Mouse (Mus musculus) limb, embryonic 11.5 days (tissue): ENCODE results near the gene Slc1a5. TPM values are rescaled to one million over a fixed set of nuclear protein-coding genes. Genes with fewer than 3 reads are reported as not detected.
A peak's percentile ranks its signal among the peaks of the same experiment; 100 is the strongest.

Experiments used
- ATAC-seq: fragments of 200-750 bp; cut with Nextera tagmentation; 2 replicates; pipeline ENCODE4 v1.8.0; 2017; ENCODE audit warnings: low read depth; ENCODE audit not compliant: insufficient number of reproducible peaks, low FRiP score, low TSS enrichment
- DNase-seq: peaks from one replicate; pipeline ENCODE4 v3.0.0-alpha.2; 2015; ENCODE audit warnings: low spot score
- H3K27ac ChIP-seq: fragments of 300-500 bp; sonication (generic); replicated peaks from 2 replicates; pipeline ENCODE4 v1.5.1; 2014; ENCODE audit warnings: low read depth, mild to moderate bottlenecking, low read length
- H3K27me3 ChIP-seq: fragments of 300-500 bp; sonication (generic); 2 replicates; pipeline ENCODE4 v1.6.1; 2014; ENCODE audit warnings: mild to moderate bottlenecking, low read length, mixed read lengths; ENCODE audit not compliant: control insufficient read depth, insufficient read depth
- H3K36me3 ChIP-seq: fragments of 300-500 bp; sonication (generic); 2 replicates; pipeline ENCODE4 v1.6.1; 2014; ENCODE audit warnings: mild to moderate bottlenecking, low read length, moderate library complexity, mixed read lengths; ENCODE audit not compliant: control insufficient read depth, insufficient read depth
- H3K4me1 ChIP-seq: fragments of 300-500 bp; sonication (generic); 2 replicates; pipeline ENCODE4 v1.6.1; 2014; ENCODE audit warnings: low read length, mixed read lengths; ENCODE audit not compliant: control insufficient read depth, insufficient read depth
- H3K4me2 ChIP-seq: fragments of 300-500 bp; sonication (generic); 2 replicates; pipeline ENCODE4 v1.6.1; 2014; ENCODE audit warnings: low read depth, mild to moderate bottlenecking, moderate library complexity; ENCODE audit not compliant: severe bottlenecking
- H3K4me3 ChIP-seq: fragments of 300-500 bp; sonication (generic); 2 replicates; pipeline ENCODE4 v1.5.1; 2014; ENCODE audit warnings: low read depth, low read length
- H3K9ac ChIP-seq: fragments of 300-500 bp; sonication (generic); 2 replicates; pipeline ENCODE4 v1.6.1; 2014; ENCODE audit warnings: mild to moderate bottlenecking, low read length
- H3K9me3 ChIP-seq: fragments of 300-500 bp; sonication (generic); 2 replicates; pipeline ENCODE4 v1.6.1; 2016; ENCODE audit warnings: low read length; ENCODE audit not compliant: control insufficient read depth
- WGBS: fragments of 180-500 bp; shearing (Covaris S2); extraction: QIAGEN DNeasy Blood & Tissue Kit; methylation state at CpG from one replicate; pipeline ENCODE4 v1.1.7; 2014; 5-methylcytosine and 5-hydroxymethylcytosine counted together
- polyA plus RNA-seq: library from polyadenylated mRNA; unstranded; fragments of >200 nt; fragmentation: Nextera tagmentation; extraction: Ambion mirVana; gene quantifications from 2 replicates; pipeline ENCODE4 v1.2.1, GENCODE M21; 2014

Slc1a5 gene
- polyA plus RNA-seq, 1 experiment from 2014 or later, result 28.5 TPM

GRCm38 (mm10) chr7:16837916-16838803, 57.0 kb downstream of the Slc1a5 start:
- WGBS, result 95% methylated on average over 18 of the region's 18 CpGs

GRCm38 (mm10) chr7:16838804-16839426, 57.8 kb downstream of the Slc1a5 start:
- DNase-seq (no peak), ATAC-seq (no peak)
- Histone ChIP-seq H3K27ac (no peak overlapping the region), H3K9me3 (no peaks in the 10 kb centered on the region), H3K27me3 (no peaks in the 10 kb centered on the region), H3K9ac (no peak overlapping the region), H3K4me1 (peaks cover 6% of the 10 kb centered on the region), H3K36me3 (peaks cover 32% of the 10 kb centered on the region), H3K4me2 (no peak overlapping the region), H3K4me3 (no peak overlapping the region)
- 76% methylated on average over 6 of the region's 6 CpGs for WGBS

More at GRCm38 (mm10) chr7:16837916-16838803, 57.0 kb downstream of the Slc1a5 start:
- Histone ChIP-seq H3K4me3 (no peak overlapping the region), H3K9ac (no peak overlapping the region), H3K4me1 (peaks cover 3% of the 10 kb centered on the region; the same call in 1 of the 2 replicates), H3K27me3 (no peaks in the 10 kb centered on the region), H3K9me3 (no peaks in the 10 kb centered on the region), H3K4me2 (no peak overlapping the region), H3K36me3 (peaks cover 37% of the 10 kb centered on the region), H3K27ac (no peak overlapping the region)
- ATAC-seq, result no peak
- no peak for DNase-seq

- WGBS, result 91% methylated on average over 12 of the region's 12 CpGs
- Histone ChIP-seq H3K9me3 (no peaks in the 10 kb centered on the region), H3K4me3 (no peak overlapping the region), H3K27me3 (no peaks in the 10 kb centered on the region), H3K4me2 (no peak overlapping the region), H3K36me3 (peaks cover 32% of the 10 kb centered on the region), H3K4me1 (peaks cover 10% of the 10 kb centered on the region), H3K27ac (no peak overlapping the region), H3K9ac (no peak overlapping the region)
- DNase-seq (no peak), ATAC-seq (no peak)
Observed at GRCm38 (mm10) chr7:16839427-16840108, 58.4 kb downstream of the Slc1a5 start.

GRCm38 (mm10) chr7:16840109-16840491, 59.0 kb downstream of the Slc1a5 start:
- H3K4me1 ChIP-seq, result peaks cover 13% of the 10 kb centered on the region
- WGBS, result 85% methylated on average over 2 of the region's 2 CpGs
- H3K4me2 ChIP-seq, result no peak overlapping the region
- peaks cover 28% of the 10 kb centered on the region for H3K36me3 ChIP-seq
- no peak for DNase-seq
- H3K4me3 ChIP-seq, result no peak overlapping the region
- no peaks in the 10 kb centered on the region for H3K27me3 ChIP-seq
- H3K9me3 ChIP-seq, result no peaks in the 10 kb centered on the region
- H3K27ac ChIP-seq, result no peak overlapping the region
- ATAC-seq, result no peak
- H3K9ac ChIP-seq, result no peak overlapping the region

- ATAC-seq (no peak), DNase-seq (no peak)
- whole genome bisulfite sequencing, result 83% methylated on average over 4 of the region's 4 CpGs
- Histone ChIP-seq H3K36me3 (peaks cover 28% of the 10 kb centered on the region), H3K9me3 (no peaks in the 10 kb centered on the region), H3K9ac (no peak overlapping the region), H3K27me3 (no peaks in the 10 kb centered on the region), H3K27ac (no peak overlapping the region), H3K4me2 (no peak overlapping the region), H3K4me1 (peaks cover 22% of the 10 kb centered on the region), H3K4me3 (no peak overlapping the region)
Observed at GRCm38 (mm10) chr7:16841078-16841477, 59.9 kb downstream of the Slc1a5 start.

GRCm38 (mm10) chr7:16841561-16842560, 60.7 kb downstream of the Slc1a5 start:
- H3K36me3 ChIP-seq, result peaks cover 28% of the 10 kb centered on the region
- no peak overlapping the region for H3K9ac ChIP-seq
- peaks cover 22% of the 10 kb centered on the region for H3K4me1 ChIP-seq
- WGBS, result 42% methylated on average over 11 of the region's 11 CpGs
- H3K4me3 ChIP-seq, result peak overlapping the region; percentile 65; the same call in 1 of the 2 replicates
- H3K27ac ChIP-seq, result peak overlapping the region; percentile 73
- ATAC-seq (no peak), DNase-seq (no peak)
- H3K9me3 ChIP-seq, result no peaks in the 10 kb centered on the region
- H3K4me2 ChIP-seq, result peak overlapping the region; percentile 99
- no peaks in the 10 kb centered on the region for H3K27me3 ChIP-seq

GRCm38 (mm10) chr7:16842645-16843063, 61.5 kb downstream of the Slc1a5 start, which contains the start of gene Prkd2:
Gene Prkd2 (plus strand): TSS chr7:16842902.
- Histone ChIP-seq H3K9me3 (no peaks in the 10 kb centered on the region), H3K36me3 (peaks cover 25% of the 10 kb centered on the region), H3K9ac (peak within 1 kb of the TSS; percentile 74), H3K27me3 (no peaks in the 10 kb centered on the region), H3K4me2 (peak within 1 kb of the TSS; percentile 99), H3K4me3 (peak within 1 kb of the TSS; percentile 65), H3K27ac (peak within 1 kb of the TSS; percentile 73), H3K4me1 (peaks cover 22% of the 10 kb centered on the region)
- peak; percentile 81 for ATAC-seq
- DNase-seq, result peak; percentile 92
- 0% methylated on average over 31 of the region's 32 CpGs for WGBS
